In the genomic region with DNA sequence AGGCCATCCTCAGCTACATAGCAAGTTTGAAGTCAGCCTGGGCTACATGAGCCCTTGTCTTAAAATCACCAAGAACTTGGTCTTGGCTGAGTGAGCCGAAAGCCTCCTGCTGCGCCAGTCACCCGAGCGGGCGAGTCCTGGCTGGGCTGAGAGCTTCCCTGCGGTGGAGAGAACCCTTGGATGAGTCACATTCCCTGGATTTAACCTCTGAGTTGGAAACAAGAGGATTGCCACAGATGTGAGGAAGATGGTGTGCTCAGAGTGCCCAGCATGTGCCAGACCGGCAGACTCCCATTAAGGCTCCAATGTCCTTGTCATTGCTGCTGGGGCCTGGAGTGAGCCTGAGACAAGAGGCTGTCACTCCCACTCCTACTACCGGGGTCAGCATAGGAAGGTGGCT, we compare ENCODE assay signal across 15 mouse cellular contexts.
"Had no signal": no experiment of that assay in that cellular context is flagged by ENCODE, and none has a peak within 500 bp of the region (broad histone marks: within the 10 kb centered on the region; RNA-seq: fewer than 3 reads in every experiment).

No protein-coding gene starts in this region.

- H3K27ac ChIP-seq: midbrain, embryonic 13.5 days; neural tube, embryonic 12.5 days had no signal

- H3K27me3 ChIP-seq: neural tube, embryonic 12.5 days had no signal

- DNase-seq: lung, adult 18-20 months; lung, embryonic 14.5 days; lung, postnatal 10 days; lung, postnatal 4 days; retina, postnatal 1 day; right cerebral cortex, adult 18-20 months; right cerebral cortex, postnatal 25 days; right cerebral cortex, postnatal 4 days; spleen, adult 18-20 months; thymus, adult 18-20 months; thymus, postnatal 14 days; thymus, postnatal 4 days had no signal

- H3K4me3 ChIP-seq: midbrain, embryonic 13.5 days; neural tube, embryonic 12.5 days had no signal

- ATAC-seq: midbrain, embryonic 13.5 days; midbrain, embryonic 16.5 days had no signal
